Mouse (Mus musculus) kidney, embryonic 16.5 days (tissue): ENCODE data around the gene Mif4gd. TPM values are rescaled to one million over a fixed set of nuclear protein-coding genes. Genes with fewer than 3 reads are reported as not detected.

Experiments used
- ATAC-seq: fragments of 200-750 bp; cut with Nextera tagmentation; 2 replicates; pipeline ENCODE4 v1.8.0; 2017; ENCODE audit warnings: moderate TSS enrichment; ENCODE audit not compliant: low FRiP score, low TSS enrichment
- H3K27ac ChIP-seq: fragments of 300-500 bp; sonication (generic); 2 replicates; pipeline ENCODE4 v1.5.1; 2014; ENCODE audit warnings: low read length
- H3K27me3 ChIP-seq: fragments of 300-500 bp; sonication (generic); 2 replicates; pipeline ENCODE4 v1.6.1; 2014; ENCODE audit warnings: low read length, control low read depth, mixed read lengths; ENCODE audit not compliant: insufficient read depth
- H3K36me3 ChIP-seq: fragments of 300-500 bp; sonication (generic); 2 replicates; pipeline ENCODE4 v1.6.1; 2014; ENCODE audit warnings: low read length, control low read depth, mixed read lengths; ENCODE audit not compliant: insufficient read depth
- H3K4me1 ChIP-seq: fragments of 300-500 bp; sonication (generic); 2 replicates; pipeline ENCODE4 v1.6.1; 2014; ENCODE audit warnings: low read length, control low read depth, mixed read lengths; ENCODE audit not compliant: insufficient read depth
- H3K4me2 ChIP-seq: fragments of 300-500 bp; sonication (generic); replicated peaks from 2 replicates; pipeline ENCODE4 v1.6.1; 2014; ENCODE audit warnings: low read depth, low read length
- H3K4me3 ChIP-seq: fragments of 300-500 bp; sonication (generic); 2 replicates; pipeline ENCODE4 v1.5.1; 2014; ENCODE audit warnings: mild to moderate bottlenecking, low read length
- H3K9ac ChIP-seq: fragments of 300-500 bp; sonication (generic); replicated peaks from 2 replicates; pipeline ENCODE4 v1.6.1; 2014; ENCODE audit warnings: low read length
- H3K9me3 ChIP-seq: fragments of 300-500 bp; sonication (generic); 2 replicates; pipeline ENCODE4 v1.6.1; 2016; ENCODE audit warnings: low read length, control low read depth
- WGBS: fragments of 180-500 bp; shearing (Covaris S2); extraction: QIAGEN DNeasy Blood & Tissue Kit; methylation state at CpG from one replicate; pipeline ENCODE4 v1.1.7; 2014; 5-methylcytosine and 5-hydroxymethylcytosine counted together
- polyA plus RNA-seq: library from polyadenylated mRNA; unstranded; fragments of >200 nt; fragmentation: Nextera tagmentation; extraction: Ambion mirVana; gene quantifications from 2 replicates; pipeline ENCODE4 v1.2.1, GENCODE M21; 2015

Mif4gd gene
- polyA plus RNA-seq, 1 experiment from 2014 or later = 47.1 TPM

DNA sequence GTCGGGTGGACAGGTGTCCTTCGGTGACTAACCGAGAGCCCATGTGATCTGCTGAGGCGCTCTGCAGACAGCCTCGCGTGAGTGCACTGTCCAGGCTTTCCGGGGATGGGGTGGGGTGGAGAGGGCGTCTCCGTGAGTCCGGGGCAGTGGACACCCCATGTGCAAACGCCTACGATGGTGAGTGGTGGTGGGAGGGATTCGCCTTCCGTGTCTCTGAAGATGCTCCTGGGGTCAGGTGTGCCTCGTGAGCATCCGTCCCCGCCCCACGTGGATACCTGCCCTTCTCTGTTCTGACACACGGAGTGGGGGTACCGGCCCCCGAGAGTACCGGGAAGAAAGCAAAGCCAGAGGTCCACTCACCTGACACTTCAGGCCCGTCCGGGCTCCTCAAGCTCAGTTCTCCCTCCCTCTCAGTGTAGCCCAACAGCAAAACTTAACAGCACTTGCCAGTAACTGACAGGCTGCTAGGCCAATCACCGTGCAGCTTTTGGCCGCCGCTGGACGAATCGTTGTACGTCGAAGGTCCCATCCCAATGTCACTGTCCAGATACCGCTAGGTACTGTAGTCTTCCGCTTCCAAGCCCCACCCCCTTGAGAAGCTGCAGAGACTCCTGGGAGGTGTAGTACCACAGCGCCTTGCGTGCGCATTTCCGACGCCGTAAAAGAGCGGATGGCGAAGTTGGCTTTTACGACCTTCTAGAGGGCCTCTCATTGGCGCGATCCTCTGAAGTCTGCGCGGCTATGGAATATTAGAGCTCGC lies 15.1 kb upstream of the Mif4gd start, which contains the start of gene Slc25a19:
TSS of gene Slc25a19 (minus strand) at position 591 of the 760 bp plus-strand sequence.
- under 1% methylated on average over 47 of the region's 47 CpGs for WGBS
- H3K4me1 ChIP-seq = peaks cover 18% of the 10 kb centered on the region
- peak; percentile 98 for ATAC-seq
- H3K27ac ChIP-seq = 0 out of 2 replicates have a peak within 1 kb of the TSS, but pooled peaks have one; percentile 11
- no peaks in the 10 kb centered on the region for H3K27me3 ChIP-seq
- peak within 1 kb of the TSS; percentile 87 for H3K4me2 ChIP-seq
- H3K9me3 ChIP-seq = no peaks in the 10 kb centered on the region
- H3K4me3 ChIP-seq = peak within 1 kb of the TSS; percentile 88
- peak within 1 kb of the TSS; percentile 64 for H3K9ac ChIP-seq
- peaks cover 2% of the 10 kb centered on the region for H3K36me3 ChIP-seq

DNA sequence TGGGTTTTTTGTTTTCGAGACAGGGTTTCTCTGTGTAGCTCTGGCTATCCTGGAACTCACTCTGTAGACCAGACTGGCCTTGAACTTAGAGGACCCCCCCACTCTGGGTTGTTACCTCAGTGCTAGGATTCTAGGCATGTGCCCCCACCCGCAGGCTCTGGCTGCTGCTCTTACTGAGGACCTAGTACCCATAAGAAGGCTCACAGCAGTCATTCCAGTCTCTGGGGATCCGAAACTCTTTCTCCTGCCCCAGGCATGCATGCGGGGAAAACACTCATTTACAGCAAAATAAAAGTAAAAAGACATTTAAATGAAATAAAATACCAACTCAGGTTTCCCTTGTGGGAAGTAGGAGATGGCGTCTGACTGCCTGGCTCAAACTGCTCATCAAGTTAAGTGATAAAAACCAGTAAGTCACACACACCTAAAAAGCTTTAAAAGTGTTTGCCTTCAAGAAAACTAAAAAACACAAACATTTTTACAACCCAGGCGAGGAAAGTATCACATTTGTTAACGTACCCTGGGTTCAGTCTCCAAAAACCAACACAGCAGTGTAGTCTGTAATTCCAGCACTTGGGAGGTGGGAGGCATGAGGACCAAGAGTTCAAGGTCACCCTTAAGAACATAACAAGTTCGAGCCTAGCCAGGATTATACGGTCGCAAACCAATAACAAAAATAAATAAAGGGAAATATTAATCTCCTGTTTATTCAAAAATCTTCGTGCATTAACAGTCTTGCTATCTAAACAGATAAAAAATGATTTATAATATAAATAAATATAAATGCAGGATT lies 14.3 kb upstream of the Mif4gd start:
- peaks cover 18% of the 10 kb centered on the region for H3K4me1 ChIP-seq
- H3K27ac ChIP-seq = no peak overlapping the region; the same call in 1 of the 2 replicates
- whole genome bisulfite sequencing = 36% methylated on average over 11 of the region's 11 CpGs
- H3K9ac ChIP-seq = peak overlapping the region; percentile 64
- H3K4me3 ChIP-seq = peak overlapping the region; percentile 88
- no peak for ATAC-seq
- peaks cover 11% of the 10 kb centered on the region for H3K36me3 ChIP-seq
- H3K9me3 ChIP-seq = no peaks in the 10 kb centered on the region
- no peaks in the 10 kb centered on the region for H3K27me3 ChIP-seq
- peak overlapping the region; percentile 87 for H3K4me2 ChIP-seq

DNA sequence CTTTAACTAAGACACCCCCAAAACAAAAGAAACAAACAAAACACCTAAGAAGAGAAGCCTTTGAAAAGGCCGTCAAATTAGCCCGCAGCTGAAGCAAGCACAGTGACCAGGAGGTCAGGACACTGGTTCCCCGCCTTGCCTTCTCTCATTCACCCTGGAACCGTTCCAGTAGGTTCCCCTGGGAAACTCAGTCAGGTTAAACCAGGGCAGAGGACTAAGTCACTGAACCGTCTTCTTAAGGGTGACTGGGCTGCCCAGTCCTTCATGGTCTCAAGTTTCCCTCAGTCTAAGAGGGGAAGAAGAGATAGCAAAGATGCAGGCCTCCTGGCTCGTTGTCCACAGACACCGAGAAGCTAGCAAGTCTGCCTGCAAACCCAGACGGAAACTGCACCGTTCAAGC lies 13.1 kb upstream of the Mif4gd start:
- no peaks in the 10 kb centered on the region for H3K9me3 ChIP-seq
- H3K27me3 ChIP-seq = no peaks in the 10 kb centered on the region
- H3K4me1 ChIP-seq = peaks cover 18% of the 10 kb centered on the region
- 0 out of 2 replicates have a peak overlapping the region, but pooled peaks have one; percentile 2 for H3K9ac ChIP-seq
- peaks cover 18% of the 10 kb centered on the region for H3K36me3 ChIP-seq
- peak overlapping the region; percentile 87 for H3K4me2 ChIP-seq
- H3K27ac ChIP-seq = peak overlapping the region; percentile 85
- ATAC-seq = peak; percentile 14; the same call in 1 of the 2 replicates
- peak overlapping the region; percentile 12; the same call in 1 of the 2 replicates for H3K4me3 ChIP-seq
- WGBS = 28% methylated on average over 9 of the region's 9 CpGs

DNA sequence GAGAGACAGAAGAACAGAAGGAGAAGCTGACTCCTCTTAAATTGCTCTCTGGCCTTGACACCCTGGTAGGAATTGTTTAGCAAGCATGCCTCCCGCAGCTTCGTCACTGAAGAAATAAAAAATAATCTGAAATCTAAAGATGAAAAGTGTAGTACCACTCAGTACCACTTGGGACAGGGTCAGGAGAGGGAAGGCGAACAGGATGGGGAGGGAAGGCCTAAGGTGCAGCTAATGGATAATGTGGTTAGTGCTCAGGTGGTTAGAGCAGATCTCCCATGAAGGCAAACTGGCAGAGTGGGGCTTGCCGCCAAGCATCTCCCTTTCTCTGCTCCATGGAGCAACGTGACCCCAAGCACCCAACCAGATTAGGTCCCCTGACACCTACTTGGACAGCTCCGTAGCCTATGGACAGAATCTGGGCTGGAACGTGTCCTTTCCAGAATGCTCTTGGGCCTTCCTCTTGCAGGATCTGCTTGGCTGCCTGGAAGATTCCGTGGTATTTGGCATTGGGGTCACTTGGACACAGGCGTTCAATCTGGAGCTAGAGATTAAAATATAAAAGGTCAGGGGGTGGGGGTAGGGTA lies 10.8 kb upstream of the Mif4gd start:
- Histone ChIP-seq H3K4me3 (no peak overlapping the region), H3K9ac (no peak overlapping the region), H3K36me3 (peaks cover 30% of the 10 kb centered on the region), H3K4me1 (peaks cover 16% of the 10 kb centered on the region), H3K27ac (no peak overlapping the region), H3K4me2 (no peak overlapping the region), H3K27me3 (no peaks in the 10 kb centered on the region), H3K9me3 (no peaks in the 10 kb centered on the region)
- ATAC-seq = no peak
- WGBS = 76% methylated on average over 9 of the region's 9 CpGs

DNA sequence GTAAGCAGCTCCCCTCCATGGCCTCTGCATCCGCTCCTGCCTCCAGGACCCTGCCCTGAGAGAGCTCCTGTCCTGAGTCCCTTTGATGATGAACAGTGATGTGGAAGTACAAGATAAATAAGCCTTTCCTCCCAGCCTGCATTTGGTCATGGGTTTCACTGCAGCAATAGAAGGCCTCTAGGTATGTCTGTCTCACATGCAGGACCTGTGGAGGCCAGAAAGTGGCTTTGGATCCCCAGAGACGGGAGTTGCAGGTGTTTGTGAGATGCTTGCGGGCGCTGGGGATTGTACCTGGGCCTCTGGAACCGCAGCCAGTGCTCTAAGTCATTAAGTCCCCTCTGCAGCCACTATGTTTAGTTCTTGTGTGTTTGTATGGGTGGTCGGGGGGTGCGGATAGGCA lies 7.2 kb upstream of the Mif4gd start:
- H3K9ac ChIP-seq = no peak overlapping the region
- no peak overlapping the region for H3K27ac ChIP-seq
- H3K36me3 ChIP-seq = peaks cover 34% of the 10 kb centered on the region
- WGBS = 97% methylated on average over 7 of the region's 7 CpGs
- no peak overlapping the region for H3K4me3 ChIP-seq
- H3K4me2 ChIP-seq = no peak overlapping the region
- no peak for ATAC-seq
- peaks cover 9% of the 10 kb centered on the region; the same call in 1 of the 2 replicates for H3K4me1 ChIP-seq
- no peaks in the 10 kb centered on the region for H3K9me3 ChIP-seq
- H3K27me3 ChIP-seq = no peaks in the 10 kb centered on the region

DNA sequence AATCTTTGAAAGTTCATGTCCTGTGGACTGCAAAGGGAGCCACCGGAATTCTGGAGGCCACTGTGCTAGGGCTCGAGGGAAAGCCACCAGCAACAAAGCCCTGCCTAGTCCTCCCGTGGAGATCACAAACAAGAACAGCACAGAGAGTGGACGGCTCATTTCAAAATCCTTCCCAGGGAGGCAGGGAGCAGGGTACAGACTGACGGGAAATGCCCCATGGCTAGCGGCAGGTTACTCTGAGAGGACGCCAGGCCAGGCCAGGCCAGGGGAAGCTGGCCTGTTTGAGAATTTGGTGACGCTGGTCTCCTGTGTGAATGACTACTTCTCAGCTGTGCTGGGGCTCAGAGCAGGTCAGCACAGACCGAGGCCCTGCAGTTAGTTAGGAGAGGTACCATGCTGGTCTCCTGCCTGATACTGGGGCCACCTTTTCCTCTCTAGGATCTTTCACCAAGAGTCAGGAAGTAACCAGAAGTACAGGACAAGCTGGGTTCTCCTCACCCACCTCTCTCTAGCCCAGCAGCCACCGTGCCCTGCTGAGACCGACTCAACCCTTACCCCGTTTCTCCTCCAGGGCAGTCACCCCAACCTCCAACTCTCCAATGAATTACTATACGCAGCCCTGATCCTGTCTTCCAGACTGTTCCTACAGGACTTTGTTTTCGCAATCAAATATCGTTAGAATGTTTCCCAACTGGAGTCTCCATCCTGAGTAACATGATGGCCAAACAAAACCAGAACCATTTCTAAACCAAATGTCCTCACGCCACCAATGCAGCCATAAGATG lies 6.2 kb upstream of the Mif4gd start:
- Histone ChIP-seq H3K36me3 (peaks cover 34% of the 10 kb centered on the region), H3K4me2 (no peak overlapping the region), H3K27ac (no peak overlapping the region), H3K4me1 (peaks cover 19% of the 10 kb centered on the region), H3K9ac (no peak overlapping the region), H3K4me3 (no peak overlapping the region), H3K9me3 (no peaks in the 10 kb centered on the region), H3K27me3 (no peaks in the 10 kb centered on the region)
- 89% methylated on average over 16 of the region's 16 CpGs for WGBS
- ATAC-seq = no peak

DNA sequence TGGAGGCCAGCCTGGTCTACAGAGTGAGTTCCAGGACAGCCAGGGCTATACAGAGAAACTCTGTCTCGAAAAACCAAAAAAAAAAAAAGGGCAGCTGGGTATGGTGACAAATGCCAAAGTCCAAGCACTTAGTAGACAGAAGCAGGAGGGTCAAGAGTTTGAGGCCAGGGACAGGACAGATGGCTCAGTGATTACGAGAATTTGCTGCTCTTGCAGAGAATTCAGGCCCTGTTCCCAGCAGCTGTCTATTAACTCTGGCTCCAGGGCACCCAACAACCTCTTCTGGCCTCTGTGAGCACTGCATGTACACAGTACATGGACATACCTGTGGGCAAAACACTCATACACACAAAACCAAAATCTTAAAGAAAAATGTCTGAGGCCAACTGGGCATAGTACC lies 5.2 kb upstream of the Mif4gd start:
- H3K9ac ChIP-seq = no peak overlapping the region
- H3K4me1 ChIP-seq = peaks cover 28% of the 10 kb centered on the region
- WGBS = 89% methylated on average over 2 of the region's 2 CpGs
- no peaks in the 10 kb centered on the region for H3K9me3 ChIP-seq
- no peaks in the 10 kb centered on the region for H3K27me3 ChIP-seq
- H3K4me2 ChIP-seq = no peak overlapping the region
- H3K27ac ChIP-seq = no peak overlapping the region
- no peak overlapping the region for H3K4me3 ChIP-seq
- peaks cover 33% of the 10 kb centered on the region for H3K36me3 ChIP-seq
- no peak for ATAC-seq

DNA sequence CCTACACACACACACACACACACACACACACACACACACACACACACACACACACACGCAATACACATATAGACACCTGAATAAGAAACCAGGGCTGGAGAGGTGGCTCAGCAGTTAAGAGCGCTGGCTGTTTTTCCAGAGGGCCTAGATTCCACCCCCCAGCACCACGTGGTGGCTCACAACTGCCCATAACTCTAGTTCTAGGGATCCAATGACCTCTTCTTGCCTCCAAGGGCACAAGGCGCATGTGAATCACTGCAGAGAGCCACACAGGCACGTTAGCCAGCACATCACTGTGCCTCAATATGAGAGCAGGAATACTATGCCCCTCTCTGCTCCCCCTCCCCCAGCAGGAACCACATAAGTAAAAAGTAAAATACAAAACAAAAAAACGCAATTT lies 4.1 kb upstream of the Mif4gd start:
- 80% methylated on average over 6 of the region's 6 CpGs for WGBS
- Histone ChIP-seq H3K4me3 (no peak overlapping the region), H3K4me1 (peaks cover 31% of the 10 kb centered on the region), H3K27me3 (no peaks in the 10 kb centered on the region), H3K36me3 (peaks cover 22% of the 10 kb centered on the region), H3K4me2 (no peak overlapping the region), H3K27ac (no peak overlapping the region), H3K9me3 (no peaks in the 10 kb centered on the region), H3K9ac (no peak overlapping the region)
- no peak for ATAC-seq

DNA sequence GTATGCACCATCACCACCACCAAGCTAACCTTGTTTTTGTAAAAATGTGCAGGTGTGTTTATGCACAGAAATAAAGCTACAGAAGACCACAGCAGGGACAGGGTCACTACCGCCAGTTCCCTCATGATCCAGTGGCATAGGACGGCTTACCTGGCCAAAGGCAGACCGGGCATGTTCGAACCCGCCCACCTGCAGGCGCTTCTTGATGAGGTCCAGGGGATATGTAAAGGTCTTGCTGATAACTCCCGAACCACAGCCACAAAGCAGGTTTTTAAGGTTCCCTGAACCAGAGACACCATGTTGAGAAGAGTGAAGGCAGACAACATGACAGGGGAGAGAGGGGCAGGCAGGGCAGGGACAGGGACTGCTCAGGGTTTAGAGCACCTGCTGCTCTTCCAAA lies 3.6 kb upstream of the Mif4gd start:
- Histone ChIP-seq H3K27me3 (no peaks in the 10 kb centered on the region), H3K4me1 (peaks cover 37% of the 10 kb centered on the region), H3K4me3 (no peak overlapping the region), H3K9ac (no peak overlapping the region), H3K27ac (no peak overlapping the region), H3K36me3 (peaks cover 20% of the 10 kb centered on the region), H3K4me2 (no peak overlapping the region), H3K9me3 (no peaks in the 10 kb centered on the region)
- 91% methylated on average over 7 of the region's 7 CpGs for WGBS
- no peak for ATAC-seq
